Mouse (Mus musculus): ENCODE data around the gene Cntrl. TPM values are rescaled to one million over a fixed set of nuclear protein-coding genes. Genes with fewer than 3 reads are reported as not detected.

Cntrl gene
- polyA plus RNA-seq, 1 experiment, result 2.6 TPM

DNA sequence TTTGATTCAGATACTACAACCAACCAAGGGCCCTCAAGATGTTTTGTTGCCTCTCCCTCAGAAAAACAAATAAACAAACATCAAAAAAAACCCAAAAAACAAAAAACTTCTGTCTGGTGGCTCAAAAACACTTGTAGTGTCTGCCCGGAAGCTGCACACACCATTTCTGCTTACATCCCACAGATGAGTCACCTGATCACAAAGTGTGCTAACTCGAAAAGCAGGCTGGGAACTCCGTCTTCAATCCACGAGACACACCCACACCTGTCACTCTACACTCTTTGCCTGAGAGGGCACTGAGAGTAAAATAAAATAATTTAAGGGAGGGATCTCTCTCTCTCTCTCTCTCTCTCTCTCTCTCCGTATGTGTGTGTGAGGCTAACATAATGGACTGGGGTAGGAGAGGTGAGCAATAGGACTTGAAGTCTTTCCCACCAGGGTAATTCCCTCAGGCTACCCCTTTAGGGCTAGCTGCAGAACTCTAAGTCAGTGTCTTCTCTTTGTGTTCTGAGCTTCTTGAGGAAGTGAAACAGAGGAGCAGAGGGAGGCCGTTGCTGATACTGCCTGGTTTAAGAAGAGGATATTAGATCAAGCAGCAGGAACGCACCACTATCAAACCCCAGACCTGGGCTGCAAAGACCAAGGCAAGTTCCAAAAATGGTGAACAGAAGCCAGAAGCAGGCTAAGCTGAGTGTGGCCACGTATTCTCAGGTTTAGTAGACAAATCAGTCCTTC is 99.8 kb downstream of the Cntrl start:
- H3K4me2 ChIP-seq (ENCODE audit: low read depth), result no peak overlapping the region
- no peaks in the 10 kb centered on the region for H3K27me3 ChIP-seq (ENCODE audit: control insufficient read depth, insufficient read depth, insufficient read length)
- no peak overlapping the region for H3ac ChIP-seq (ENCODE audit: control insufficient read depth, insufficient read length)
- H3K4me3 ChIP-seq, result no peak overlapping the region
- TF ChIP-seq TCF12 (IDR thresholded peaks at IDR 0.05; ENCODE audit: insufficient read depth, poor library complexity, severe bottlenecking) (no peak), CEBPB (IDR thresholded peaks at IDR 0.05; ENCODE audit: insufficient read depth, poor library complexity, severe bottlenecking) (no peak), MAX (IDR thresholded peaks at IDR 0.05; ENCODE audit: low read depth) (no peak), POLR2A (IDR thresholded peaks at IDR 0.05; ENCODE audit: insufficient read length, low read depth) (no peak), MYOG (IDR thresholded peaks at IDR 0.05; ENCODE audit: control insufficient read depth in 1 of 3, insufficient read depth in 1 of 3, insufficient read length in 2 of 3, low read depth in 2 of 3) (no peak), TCF3 (IDR thresholded peaks at IDR 0.05; ENCODE audit: insufficient read length, low read depth) (no peak), E2F4 (IDR thresholded peaks at IDR 0.05; ENCODE audit: insufficient read depth) (no peak), USF1 (IDR thresholded peaks at IDR 0.05; ENCODE audit: low read depth) (no peak), SRF (IDR thresholded peaks at IDR 0.05; ENCODE audit: control insufficient read depth, insufficient read length, low read depth) (no peak), REST (IDR thresholded peaks at IDR 0.05; ENCODE audit: insufficient read depth, insufficient read length) (no peak), POLR2AphosphoS2 (IDR thresholded peaks at IDR 0.05; ENCODE audit: insufficient read length, low read depth) (no peak), MYOD1 (IDR thresholded peaks at IDR 0.05; ENCODE audit: control insufficient read depth in 1 of 3, insufficient read length in 2 of 3, low read depth in 2 of 3) (no peak)
- no peaks in the 10 kb centered on the region for H3K79me2 ChIP-seq (ENCODE audit: control insufficient read depth, insufficient read depth)
- no peaks in the 10 kb centered on the region for H3K36me3 ChIP-seq (ENCODE audit: control insufficient read depth, insufficient read depth)

DNA sequence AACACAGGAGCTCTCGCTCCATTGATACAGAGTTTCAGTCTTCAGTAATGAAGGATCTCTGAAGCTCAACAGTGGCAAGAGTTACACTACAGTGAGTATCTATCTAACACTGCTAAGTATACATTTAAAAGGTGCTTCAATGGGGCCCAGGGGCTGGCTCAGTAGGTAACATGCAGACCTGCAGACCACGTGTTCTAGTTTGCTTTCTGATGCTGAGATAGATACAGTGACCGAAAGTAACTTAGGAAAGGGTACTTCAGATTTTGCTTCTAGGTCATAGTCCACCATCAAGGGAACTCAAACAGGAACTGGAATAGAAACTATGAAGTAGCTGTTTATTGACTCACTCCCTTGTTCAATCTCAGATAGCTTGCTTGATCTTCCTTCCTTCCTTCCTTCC is 102.4 kb downstream of the Cntrl start:
- Histone ChIP-seq H3K4me3 (no peak overlapping the region), H3K27me3 (ENCODE audit: control insufficient read depth, insufficient read depth, insufficient read length) (no peaks in the 10 kb centered on the region), H3K79me2 (ENCODE audit: control insufficient read depth, insufficient read depth) (no peaks in the 10 kb centered on the region), H3ac (ENCODE audit: control insufficient read depth, insufficient read length) (no peak overlapping the region), H3K4me2 (ENCODE audit: low read depth) (no peak overlapping the region), H3K36me3 (ENCODE audit: control insufficient read depth, insufficient read depth) (no peaks in the 10 kb centered on the region)
- TF ChIP-seq TCF12 (IDR thresholded peaks at IDR 0.05; ENCODE audit: insufficient read depth, poor library complexity, severe bottlenecking) (no peak), MYOD1 (IDR thresholded peaks at IDR 0.05; ENCODE audit: control insufficient read depth in 1 of 3, insufficient read length in 2 of 3, low read depth in 2 of 3) (no peak), TCF3 (IDR thresholded peaks at IDR 0.05; ENCODE audit: insufficient read length, low read depth) (no peak), E2F4 (IDR thresholded peaks at IDR 0.05; ENCODE audit: insufficient read depth) (no peak), MAX (IDR thresholded peaks at IDR 0.05; ENCODE audit: low read depth) (no peak), USF1 (IDR thresholded peaks at IDR 0.05; ENCODE audit: low read depth) (no peak)

DNA sequence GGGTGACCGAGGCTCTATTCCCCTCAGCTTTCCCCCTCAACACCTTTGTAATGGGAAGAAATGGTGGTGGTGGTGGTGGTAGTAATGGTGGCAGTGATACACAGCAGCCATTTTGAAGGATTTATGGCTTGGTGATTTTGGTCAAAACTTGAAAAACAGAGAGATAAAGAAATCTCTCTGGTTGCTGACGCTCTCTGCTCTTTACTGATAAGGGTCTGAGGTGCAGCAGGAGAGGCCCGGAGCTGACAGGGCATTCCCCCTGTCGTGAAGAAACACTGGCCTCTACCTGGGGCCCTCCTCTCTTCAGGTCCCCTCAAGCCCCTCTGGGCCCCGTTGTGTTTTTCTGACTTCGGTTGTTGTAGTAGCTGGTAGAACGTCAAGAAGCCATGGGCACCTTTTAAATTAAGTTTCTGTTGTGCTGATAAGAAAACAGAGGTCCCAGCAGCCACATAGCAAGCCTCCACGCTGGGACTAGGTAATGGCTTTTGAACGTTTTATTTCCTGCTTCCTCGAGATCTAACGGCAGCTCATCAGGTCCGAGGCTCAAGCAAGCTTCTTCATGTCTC is 104.1 kb downstream of the Cntrl start:
- no peak overlapping the region for H3ac ChIP-seq (ENCODE audit: control insufficient read depth, insufficient read length)
- no peak overlapping the region for H3K4me3 ChIP-seq
- no peaks in the 10 kb centered on the region for H3K27me3 ChIP-seq (ENCODE audit: control insufficient read depth, insufficient read depth, insufficient read length)
- no peaks in the 10 kb centered on the region for H3K36me3 ChIP-seq (ENCODE audit: control insufficient read depth, insufficient read depth)
- no peaks in the 10 kb centered on the region for H3K79me2 ChIP-seq (ENCODE audit: control insufficient read depth, insufficient read depth)
- no peak overlapping the region for H3K4me2 ChIP-seq (ENCODE audit: low read depth)
- TF ChIP-seq POLR2A (IDR thresholded peaks at IDR 0.05; ENCODE audit: insufficient read length, low read depth) (no peak), MYOG (IDR thresholded peaks at IDR 0.05; ENCODE audit: control insufficient read depth in 1 of 3, insufficient read depth in 1 of 3, insufficient read length in 2 of 3, low read depth in 2 of 3) (no peak), E2F4 (IDR thresholded peaks at IDR 0.05; ENCODE audit: insufficient read depth) (no peak), SRF (IDR thresholded peaks at IDR 0.05; ENCODE audit: control insufficient read depth, insufficient read length, low read depth) (no peak), TCF3 (IDR thresholded peaks at IDR 0.05; ENCODE audit: insufficient read length, low read depth) (no peak), USF1 (IDR thresholded peaks at IDR 0.05; ENCODE audit: low read depth) (no peak), MYOD1 (IDR thresholded peaks at IDR 0.05; ENCODE audit: control insufficient read depth in 1 of 3, insufficient read length in 2 of 3, low read depth in 2 of 3) (no peak), REST (IDR thresholded peaks at IDR 0.05; ENCODE audit: insufficient read depth, insufficient read length) (no peak), CEBPB (IDR thresholded peaks at IDR 0.05; ENCODE audit: insufficient read depth, poor library complexity, severe bottlenecking) (no peak), POLR2AphosphoS2 (IDR thresholded peaks at IDR 0.05; ENCODE audit: insufficient read length, low read depth) (no peak), TCF12 (IDR thresholded peaks at IDR 0.05; ENCODE audit: insufficient read depth, poor library complexity, severe bottlenecking) (no peak), MAX (IDR thresholded peaks at IDR 0.05; ENCODE audit: low read depth) (no peak)

DNA sequence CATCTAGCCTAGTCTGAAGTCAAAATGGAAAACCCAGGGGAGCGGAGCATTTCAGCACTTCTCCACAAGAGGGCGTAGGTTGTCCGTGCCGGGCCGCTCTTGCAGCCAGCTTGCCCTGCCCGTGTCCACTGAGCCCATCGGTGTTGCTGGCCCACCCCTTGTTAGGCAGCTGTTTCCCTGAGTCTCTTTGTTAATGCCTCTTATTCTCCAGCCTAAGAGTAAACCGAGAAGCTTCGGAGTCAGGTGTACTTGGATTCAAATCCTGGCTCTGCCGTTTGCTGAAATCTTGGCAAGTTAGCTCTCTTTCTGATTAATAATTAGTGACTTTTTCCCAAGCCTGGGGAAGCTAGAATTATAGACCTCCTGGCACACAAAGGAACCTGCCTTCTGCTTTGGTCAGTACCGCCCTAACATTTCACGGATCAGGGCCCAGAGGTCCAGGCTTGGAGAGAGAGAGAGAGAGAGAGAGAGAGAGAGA is 105.6 kb downstream of the Cntrl start:
- Histone ChIP-seq H3K27me3 (ENCODE audit: control insufficient read depth, insufficient read depth, insufficient read length) (no peaks in the 10 kb centered on the region), H3K79me2 (ENCODE audit: control insufficient read depth, insufficient read depth) (no peaks in the 10 kb centered on the region), H3K36me3 (ENCODE audit: control insufficient read depth, insufficient read depth) (no peaks in the 10 kb centered on the region), H3K4me3 (no peak overlapping the region), H3ac (ENCODE audit: control insufficient read depth, insufficient read length) (no peak overlapping the region), H3K4me2 (ENCODE audit: low read depth) (peak overlapping the region; percentile 51)
- no peak for TF ChIP-seq E2F4 (IDR thresholded peaks at IDR 0.05; ENCODE audit: insufficient read depth)
- TF ChIP-seq MYOD1 (IDR thresholded peaks at IDR 0.05; ENCODE audit: control insufficient read depth in 1 of 3, insufficient read length in 2 of 3, low read depth in 2 of 3), result peak in 2 of 3 experiments; percentile 62 to 74
- peak; percentile 32 for TF ChIP-seq SRF (IDR thresholded peaks at IDR 0.05; ENCODE audit: control insufficient read depth, insufficient read length, low read depth)
- TF ChIP-seq TCF3 (IDR thresholded peaks at IDR 0.05; ENCODE audit: insufficient read length, low read depth), result no peak
- peak in 2 of 3 experiments; percentile 64 to 77 for TF ChIP-seq MYOG (IDR thresholded peaks at IDR 0.05; ENCODE audit: control insufficient read depth in 1 of 3, insufficient read depth in 1 of 3, insufficient read length in 2 of 3, low read depth in 2 of 3)
